Mouse (Mus musculus) spleen, adult 2 months (tissue): ENCODE measurements around the gene Pkdcc.

Experiments
- CTCF ChIP-seq: fragments of 200-500 bp; IDR thresholded peaks from 2 replicates; pipeline ENCODE4 v1.5.1; 2011; ENCODE audit warnings: mild to moderate bottlenecking, inconsistent platforms; ENCODE audit not compliant: insufficient read depth, insufficient read length, insufficient replicate concordance; ENCODE audit errors: extremely low read depth
- POLR2A ChIP-seq: fragments of 200-500 bp; IDR thresholded peaks from 2 replicates; pipeline ENCODE4 v1.6.1; 2011; ENCODE audit warnings: low read depth, low read length, inconsistent platforms

GRCm38 (mm10) chr17:83211196-83211595, 3.9 kb upstream of the Pkdcc start:
- TF ChIP-seq CTCF, result no peak
- no peak for TF ChIP-seq POLR2A
